Mouse (Mus musculus): ENCODE results near the gene Abca8a.

Gene Abca8a

DNA sequence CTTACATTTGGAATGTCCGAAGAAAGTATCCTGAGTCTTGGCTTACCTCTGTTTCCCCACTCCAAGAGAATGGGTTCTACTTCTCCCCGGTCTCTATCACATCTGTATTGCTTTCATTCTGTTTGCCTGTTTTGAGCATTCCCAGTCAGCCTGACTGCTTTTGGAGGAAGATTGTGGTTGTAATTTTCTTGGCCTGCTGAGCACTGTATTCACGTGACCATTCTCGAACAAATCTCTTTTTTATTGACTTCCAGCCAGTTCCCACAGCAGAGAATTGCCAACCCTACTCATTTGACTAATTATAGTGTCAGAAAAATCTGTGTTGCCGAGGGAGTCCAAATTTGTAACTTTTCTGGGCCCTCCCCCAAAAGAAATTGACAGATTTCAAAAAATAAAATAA is at the start of gene Abca8a:
TSS of gene Abca8a (minus strand) at position 121 of the 400 bp plus-strand sequence.
- 38% methylated on average over 5 of the region's 5 CpGs for WGBS

DNA sequence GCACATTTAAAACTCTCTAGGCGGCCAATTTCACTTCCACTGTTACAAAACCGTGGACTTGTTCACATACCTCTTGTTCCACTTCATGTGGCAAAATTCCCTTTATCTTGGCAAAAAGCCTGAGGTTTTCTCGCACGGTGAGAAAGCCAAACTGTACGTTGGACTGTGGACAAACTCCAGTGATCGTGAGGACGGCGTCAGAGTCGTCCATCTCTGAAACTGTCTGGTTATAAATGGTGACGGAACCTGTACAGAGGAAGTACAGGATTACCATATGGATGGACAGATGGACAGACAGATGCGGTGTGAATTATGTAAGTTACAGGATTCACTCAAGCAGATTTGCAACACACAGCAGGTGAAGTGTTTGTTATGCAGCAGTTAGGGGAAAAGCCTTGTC is 49.6 kb upstream of the Abca8a start:
- WGBS, result 63% methylated on average over 11 of the region's 11 CpGs

- WGBS, result 90% methylated on average over 5 of the region's 5 CpGs
Measured at GRCm38 (mm10) chr11:110130760-110131159, 35.0 kb upstream of the Abca8a start.

DNA sequence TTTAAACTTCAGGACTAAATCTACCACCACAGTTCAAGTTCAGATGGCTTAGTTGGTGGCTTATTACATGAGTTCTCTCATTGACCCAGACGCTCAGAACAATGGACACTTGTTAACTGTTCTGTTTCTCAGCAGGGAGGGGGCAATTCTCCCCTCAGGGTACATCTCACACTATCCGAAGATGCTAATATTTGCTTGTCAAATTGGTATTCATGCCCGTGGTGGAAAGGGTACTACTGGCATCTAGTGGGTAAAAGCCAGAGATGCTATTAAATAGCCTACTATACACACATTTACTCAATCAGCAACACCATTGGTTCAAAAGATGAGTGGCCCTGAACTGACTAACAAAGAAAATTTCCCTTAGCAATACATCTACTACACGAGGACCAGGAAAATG is 15.4 kb upstream of the Abca8a start:
- 54% methylated on average over 4 of the region's 4 CpGs for WGBS

- 92% methylated on average over 7 of the region's 7 CpGs for WGBS
Measured at GRCm38 (mm10) chr11:110101437-110101836, 5.7 kb upstream of the Abca8a start.

DNA sequence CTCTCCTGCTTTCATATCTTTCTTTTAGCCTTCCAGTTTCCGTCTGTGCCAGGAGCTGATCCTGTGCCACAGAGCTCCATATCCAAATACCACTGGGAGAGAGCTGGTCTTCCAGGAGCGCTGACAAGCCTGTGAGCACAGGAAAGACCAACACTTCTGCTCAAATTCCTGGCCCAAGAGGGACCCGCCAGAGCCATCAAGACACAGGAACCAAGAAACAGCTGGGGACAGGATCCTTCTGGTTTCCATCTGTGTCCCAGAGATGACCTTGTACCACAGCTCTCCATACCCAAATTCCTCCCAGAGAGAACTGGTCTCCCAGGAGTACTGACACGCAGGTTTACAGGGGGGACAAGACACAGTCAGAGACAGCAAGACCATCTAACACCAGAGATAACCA is 3.1 kb upstream of the Abca8a start:
- WGBS, result 77% methylated on average over 4 of the region's 4 CpGs

- WGBS, result 73% methylated on average over 6 of the region's 6 CpGs
Measured at GRCm38 (mm10) chr11:110097465-110097864, 1.7 kb upstream of the Abca8a start.

GRCm38 (mm10) chr11:110094846-110095380 is 865 bp downstream of the Abca8a start:
- 34% methylated on average over 7 of the region's 7 CpGs for WGBS

- WGBS, result 58% methylated on average over 3 of the region's 3 CpGs
Measured at GRCm38 (mm10) chr11:110094236-110094635, 1.5 kb downstream of the Abca8a start.

DNA sequence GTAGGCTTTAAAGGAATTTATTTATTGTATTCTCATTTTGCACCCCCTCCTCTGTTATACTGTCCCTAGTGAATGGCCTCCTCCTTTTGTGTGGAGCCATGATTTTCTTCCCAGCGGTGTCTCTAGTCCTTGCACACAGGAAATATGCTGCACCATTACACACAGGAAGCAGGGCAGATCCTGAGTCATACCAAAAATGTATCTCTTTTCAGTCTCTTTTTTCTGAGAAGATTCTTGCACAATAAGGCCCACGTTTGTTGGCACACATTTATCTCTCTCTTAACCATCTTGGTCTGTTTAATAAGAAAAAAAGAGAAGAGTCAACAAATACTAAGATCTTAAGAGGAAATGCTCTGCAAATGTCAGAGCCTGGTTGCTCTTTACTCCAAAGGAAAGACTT is 4.5 kb downstream of the Abca8a start:
- 88% methylated on average over 2 of the region's 2 CpGs for WGBS

DNA sequence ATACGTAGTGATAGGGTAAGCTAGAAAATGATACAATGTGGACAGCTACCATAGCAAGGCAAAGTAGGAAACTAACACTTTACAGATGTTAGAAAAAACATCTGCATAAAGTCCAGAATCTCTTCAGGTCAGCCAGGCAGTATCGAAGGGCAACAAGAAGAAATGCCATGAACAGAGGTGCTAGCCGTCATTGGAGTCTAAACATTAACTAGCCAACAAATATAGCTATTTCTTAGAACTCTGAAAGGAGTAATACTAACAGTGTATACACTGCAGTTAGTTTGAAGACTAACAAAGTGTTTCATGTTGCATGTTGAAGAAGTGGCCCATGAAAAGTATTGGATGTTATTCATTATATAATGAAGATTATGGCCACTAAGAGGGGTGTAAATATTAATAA is 23.6 kb downstream of the Abca8a start:
- whole genome bisulfite sequencing, result 90% methylated on average over 3 of the region's 3 CpGs

DNA sequence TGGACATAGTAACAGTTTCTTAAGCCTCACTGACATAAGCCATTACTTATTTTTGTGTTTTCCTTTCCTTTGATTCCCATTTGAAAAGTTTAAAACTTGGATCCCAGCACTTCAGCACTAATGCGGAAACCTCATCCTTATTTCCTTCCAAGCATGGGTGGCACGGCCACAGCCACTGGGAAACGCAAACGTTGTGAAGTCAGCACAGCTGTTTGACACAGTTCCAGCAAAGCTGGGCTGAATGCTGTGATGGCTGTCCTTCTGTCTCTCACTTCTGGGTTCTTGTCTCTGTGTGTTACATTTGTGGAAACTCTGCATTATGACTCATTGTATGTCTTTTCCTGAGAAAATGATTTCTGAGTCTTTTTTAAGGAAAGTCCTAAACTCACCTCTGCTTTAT is 34.7 kb downstream of the Abca8a start:
- WGBS, result 42% methylated on average over 4 of the region's 4 CpGs

DNA sequence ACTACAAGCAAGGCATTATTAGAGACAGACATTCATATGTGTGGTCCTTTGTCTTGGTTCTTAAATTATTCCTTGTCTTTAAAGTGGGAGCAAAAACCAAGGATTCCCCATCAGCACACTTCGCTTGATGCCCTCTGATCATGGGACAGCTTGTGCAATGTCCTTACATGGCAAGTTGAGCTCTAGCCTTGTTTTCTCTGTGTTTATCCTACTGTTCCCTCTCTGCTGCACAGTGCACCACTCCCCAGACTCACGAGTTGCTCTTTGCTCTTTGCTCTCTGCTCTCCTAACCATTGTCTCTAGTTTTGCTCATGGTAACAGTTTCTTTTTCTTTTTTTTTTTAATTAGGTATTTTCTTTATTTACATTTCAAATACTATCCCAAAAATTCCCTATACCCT is 35.7 kb downstream of the Abca8a start:
- 72% methylated on average over 2 of the region's 2 CpGs for WGBS

DNA sequence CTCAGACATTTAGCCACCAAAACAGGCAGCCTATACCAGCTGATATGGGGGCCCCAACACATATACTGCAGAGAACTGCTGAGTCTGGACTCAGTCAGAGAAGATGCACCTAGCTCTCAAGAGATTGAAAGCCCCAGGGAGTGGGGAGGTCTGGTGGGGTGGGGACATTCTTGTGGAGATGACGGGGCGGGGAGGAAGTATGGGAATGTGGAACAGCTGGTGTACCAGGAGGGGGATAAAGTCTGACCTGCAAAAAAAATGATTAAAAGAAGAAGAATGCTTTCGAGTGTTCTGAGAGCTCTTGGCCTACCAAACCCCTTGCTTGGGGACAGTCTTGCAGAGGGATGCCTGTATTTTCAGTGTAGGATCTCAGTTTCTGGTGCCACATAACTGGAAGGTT is 42.1 kb downstream of the Abca8a start:
- 86% methylated on average over 3 of the region's 3 CpGs for WGBS

- WGBS, result 92% methylated on average over 2 of the region's 2 CpGs
Measured at GRCm38 (mm10) chr11:110037795-110038194, 58.0 kb downstream of the Abca8a start.

DNA sequence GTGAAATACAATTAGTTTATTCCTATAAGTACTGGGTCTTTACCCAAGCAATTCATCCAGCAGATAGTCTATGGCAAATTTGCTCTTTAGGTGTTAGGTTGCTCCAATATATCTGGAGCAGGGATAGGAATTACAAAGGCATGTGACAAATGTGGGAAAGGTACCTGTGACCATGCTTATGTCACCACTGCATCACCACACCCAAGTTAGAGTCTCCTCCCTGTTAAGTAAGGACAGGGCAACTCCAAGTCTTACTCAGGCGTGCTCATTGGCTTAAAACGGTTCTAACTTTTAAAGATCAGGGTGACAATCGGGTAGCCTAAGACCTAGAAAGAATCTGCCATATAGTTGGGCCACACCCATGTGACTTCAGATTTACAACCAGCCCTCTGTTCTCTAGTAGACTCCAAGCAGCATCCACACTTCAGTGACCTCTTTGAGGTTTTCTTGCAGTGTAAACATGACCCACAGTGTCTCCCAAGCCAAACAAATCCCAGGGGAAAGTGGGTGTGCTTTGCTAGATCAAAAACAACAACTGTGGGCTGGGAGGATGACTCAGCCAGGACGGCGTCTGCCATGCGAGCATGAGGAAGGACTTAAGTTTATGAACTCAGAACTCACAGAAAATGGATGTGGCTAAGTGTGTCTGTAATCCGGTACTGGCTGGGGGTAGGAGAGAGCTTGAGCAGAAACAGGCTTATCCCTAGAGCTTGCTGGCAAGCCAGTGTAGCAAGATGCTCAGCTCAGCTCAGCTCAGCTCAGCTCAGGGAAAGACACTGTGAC is 66.7 kb downstream of the Abca8a start:
- WGBS, result 65% methylated on average over 7 of the region's 7 CpGs

- WGBS, result 91% methylated on average over 2 of the region's 2 CpGs
Measured at GRCm38 (mm10) chr11:110010836-110011546, 84.8 kb downstream of the Abca8a start.

GRCm38 (mm10) chr11:109995624-109996023 is 100.2 kb downstream of the Abca8a start, which contains the start of gene Abca8b:
Gene Abca8b, minus strand, starts transcription at chr11:109995845.
- under 1% methylated on average over 15 of the region's 15 CpGs for WGBS

DNA sequence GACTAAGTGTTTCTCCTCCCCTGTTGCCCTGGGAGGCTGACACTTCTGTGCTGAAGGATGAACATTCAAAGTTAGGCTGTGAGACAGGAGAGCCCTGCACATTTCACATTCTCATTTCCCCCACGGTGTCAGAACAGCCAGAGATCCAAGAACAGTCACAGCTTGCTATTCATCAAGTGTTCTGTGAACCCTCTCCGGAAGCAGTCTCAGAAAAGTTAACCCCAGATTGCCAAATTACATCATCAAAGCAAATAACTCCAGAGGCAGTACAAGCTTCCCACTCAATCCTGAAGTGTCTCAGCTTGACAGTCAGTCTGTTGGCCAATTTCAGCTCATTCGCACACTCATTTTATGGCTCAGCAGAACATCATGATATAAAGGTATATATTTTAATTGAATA is 100.8 kb downstream of the Abca8a start:
- WGBS, result 0% methylated on average over 3 of the region's 3 CpGs

DNA sequence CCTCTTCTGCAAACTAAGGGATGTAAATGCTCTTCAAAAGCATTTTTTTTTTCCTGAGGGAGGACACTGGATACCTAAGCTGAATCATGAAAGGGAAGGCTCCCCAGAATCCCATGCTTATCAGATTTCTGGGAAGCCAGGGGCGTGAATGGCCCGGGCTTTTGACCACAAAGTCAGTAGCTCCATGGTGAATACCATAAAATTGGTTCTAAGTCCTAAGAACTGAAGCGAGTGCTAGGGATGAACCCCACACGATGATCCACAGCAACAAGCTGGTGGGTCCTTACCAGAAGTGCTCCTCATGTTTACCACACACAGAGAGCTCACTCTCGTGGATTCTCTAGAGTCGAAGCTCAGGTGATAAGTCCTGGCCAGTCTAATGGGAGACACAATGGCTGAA is 101.8 kb downstream of the Abca8a start:
- 57% methylated on average over 6 of the region's 6 CpGs for WGBS

DNA sequence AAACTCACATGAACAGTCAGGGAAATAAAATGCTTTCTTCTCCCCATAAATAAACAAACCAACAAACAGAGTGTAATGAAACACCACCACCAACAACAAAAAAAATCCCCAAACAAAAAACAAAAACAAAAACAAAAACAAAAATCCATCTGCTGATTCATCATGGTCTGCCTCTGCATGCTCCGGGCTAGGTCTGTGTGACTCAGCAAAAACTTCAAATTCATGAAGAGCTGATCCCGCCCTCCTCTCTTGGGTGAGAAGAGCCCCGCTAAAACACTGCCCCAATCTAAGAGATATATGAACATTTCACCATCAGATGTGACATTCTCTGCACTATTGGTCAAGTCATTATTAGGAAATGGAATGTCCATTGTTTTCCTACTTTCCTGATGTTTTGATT is 104.5 kb downstream of the Abca8a start:
- WGBS, result 51% methylated on average over 3 of the region's 3 CpGs

DNA sequence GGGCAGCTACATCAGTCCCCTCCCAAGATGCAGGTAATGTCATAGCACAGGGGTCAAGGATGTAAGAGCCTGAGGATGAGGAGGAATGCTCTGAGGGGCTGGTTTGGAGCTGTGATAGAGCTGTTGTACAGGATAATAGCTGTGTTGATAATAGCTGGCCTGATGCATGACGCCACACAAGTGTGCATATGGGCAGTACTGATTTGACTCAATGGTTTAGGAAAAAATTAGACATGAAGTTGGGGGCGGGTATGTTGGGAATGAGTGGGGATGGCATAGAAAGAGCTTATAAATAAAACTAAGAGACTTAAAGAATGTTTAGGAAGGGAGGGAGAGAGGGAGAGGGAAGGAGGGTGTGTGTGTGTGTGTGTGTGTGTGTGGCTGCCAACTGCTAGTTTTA is 105.5 kb downstream of the Abca8a start:
- WGBS, result 76% methylated on average over 2 of the region's 2 CpGs

GRCm38 (mm10) chr11:109988164-109988563 is 107.6 kb downstream of the Abca8a start:
- WGBS, result 73% methylated on average over 1 of the region's 1 CpGs
